Mouse (Mus musculus): Measurements from ENCODE around the gene Pnisr.

Gene Pnisr

GRCm38 (mm10) chr4:21847481-21848286, at the start of gene Pnisr:
Gene Pnisr (plus strand): TSS chr4:21847583.
- DNase-seq (ENCODE audit: low spot score): peak; percentile 97

GRCm38 (mm10) chr4:21801013-21801412, 46.4 kb upstream of the Pnisr start:
- no peak for DNase-seq (ENCODE audit: low spot score)

GRCm38 (mm10) chr4:21801620-21802019, 45.8 kb upstream of the Pnisr start:
- DNase-seq (ENCODE audit: low spot score): no peak

GRCm38 (mm10) chr4:21807204-21807603, 40.2 kb upstream of the Pnisr start:
- DNase-seq (ENCODE audit: low spot score): no peak

DNA sequence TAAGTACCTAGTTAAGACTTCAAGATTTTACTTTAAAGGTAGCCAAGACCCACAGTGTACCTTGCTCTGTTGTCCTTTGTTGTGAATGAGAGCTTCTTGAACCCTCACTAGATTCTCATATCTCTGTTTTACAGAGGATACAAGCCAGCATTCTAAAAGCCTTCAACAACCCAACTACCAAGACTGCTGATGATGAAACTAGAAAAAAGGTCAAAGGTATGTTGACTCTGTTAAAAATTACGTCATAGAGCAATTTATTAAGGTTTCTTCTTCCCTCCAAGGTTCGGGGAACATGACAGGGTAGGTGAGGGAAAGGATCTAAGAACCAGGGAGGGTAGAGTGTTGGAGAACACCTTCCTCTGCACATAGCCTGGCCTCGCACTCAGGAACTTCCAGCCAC, 36.8 kb upstream of the Pnisr start:
- no peak for DNase-seq (ENCODE audit: low spot score)

- no peak for DNase-seq (ENCODE audit: low spot score)
Observed at GRCm38 (mm10) chr4:21812635-21813034, 34.7 kb upstream of the Pnisr start.

DNA sequence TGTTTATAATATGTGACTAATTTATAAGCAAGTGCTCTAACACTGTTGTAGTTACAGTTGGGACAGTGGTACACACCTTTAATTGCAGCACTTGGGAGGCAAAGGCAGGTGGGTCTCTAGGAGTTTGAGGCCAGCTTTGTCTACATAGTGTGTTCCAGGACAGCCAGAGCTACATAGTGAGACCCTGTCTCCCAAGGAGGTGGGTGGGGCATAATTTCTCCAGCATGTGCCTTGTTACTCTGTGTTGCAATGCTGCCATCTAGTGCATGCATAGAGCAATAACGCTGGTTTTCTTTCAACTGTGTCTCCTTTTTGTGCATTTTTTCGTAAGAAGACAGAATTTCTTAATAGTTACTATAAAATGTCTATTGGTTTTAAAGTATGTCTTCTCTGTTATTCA, 33.4 kb upstream of the Pnisr start:
- DNase-seq (ENCODE audit: low spot score): peak; percentile 9

DNA sequence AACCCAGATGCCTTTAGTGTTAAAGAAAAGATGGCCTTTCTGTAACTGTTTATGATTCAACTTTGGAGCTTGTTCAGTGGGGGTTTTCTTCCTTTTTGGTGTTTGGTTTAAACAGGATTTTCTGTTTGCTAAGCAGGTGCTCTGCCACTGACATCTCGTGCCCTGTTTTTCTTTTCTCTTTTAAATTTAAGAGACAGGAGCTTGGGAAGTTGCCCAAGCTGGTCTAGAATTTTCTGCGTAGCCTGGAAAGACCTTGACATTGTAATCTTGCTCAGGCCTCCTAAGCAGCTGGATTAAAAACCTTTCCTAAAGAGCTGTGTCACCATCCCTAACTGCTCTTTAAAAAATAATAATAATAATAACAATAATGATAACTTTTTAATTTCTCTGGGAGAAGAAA, 20.8 kb upstream of the Pnisr start:
- DNase-seq (ENCODE audit: low spot score): no peak

DNA sequence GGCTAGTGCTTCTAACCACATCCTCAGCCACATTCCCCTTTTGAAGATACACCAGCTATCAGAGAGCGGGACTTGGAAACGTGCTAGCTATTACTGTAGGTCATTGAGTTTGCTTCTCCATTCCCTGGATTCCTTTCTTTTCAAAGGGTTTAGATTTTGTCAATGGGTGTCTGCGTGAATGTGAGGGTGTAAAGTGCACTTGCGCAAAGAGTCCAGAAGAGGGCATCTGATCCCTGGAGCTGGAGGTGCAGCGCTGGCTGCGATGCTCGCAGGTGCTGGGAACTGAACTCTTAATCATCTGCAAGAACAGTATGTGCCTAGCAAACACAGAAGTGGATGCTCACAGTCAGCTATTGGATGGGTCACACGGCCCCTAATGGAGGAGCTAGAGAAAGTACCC, 14.5 kb upstream of the Pnisr start:
- DNase-seq (ENCODE audit: low spot score): no peak

DNA sequence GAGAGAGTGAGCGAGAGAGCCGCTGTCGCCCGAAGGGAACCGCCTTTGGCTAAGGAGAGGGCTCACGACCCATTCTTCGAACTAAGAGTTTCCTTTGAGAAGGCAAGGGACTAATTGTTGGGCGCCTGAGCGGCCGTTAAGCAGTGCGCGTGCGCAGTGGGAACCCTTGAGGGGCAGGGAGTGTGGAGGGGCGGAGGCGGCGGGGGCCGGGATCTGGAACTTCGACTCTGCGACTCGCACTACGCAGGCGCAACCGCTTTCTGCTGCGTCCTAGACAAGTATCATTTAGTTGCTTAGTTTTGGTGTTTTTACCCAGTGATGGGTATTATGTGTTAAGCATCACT, 876 bp downstream of the Pnisr start:
- DNase-seq (ENCODE audit: low spot score): peak; percentile 90

GRCm38 (mm10) chr4:21857481-21857880, 10.1 kb downstream of the Pnisr start:
- DNase-seq (ENCODE audit: low spot score): no peak

- no peak for DNase-seq (ENCODE audit: low spot score)
Observed at GRCm38 (mm10) chr4:21865226-21865625, 17.8 kb downstream of the Pnisr start.

- DNase-seq (ENCODE audit: low spot score): no peak
Observed at GRCm38 (mm10) chr4:21878776-21879175, 31.4 kb downstream of the Pnisr start.

GRCm38 (mm10) chr4:21879565-21880220, 32.3 kb downstream of the Pnisr start, which contains the start of gene Coq3:
Gene Coq3 (plus strand): TSS chr4:21879673.
- peak; percentile 75 for DNase-seq (ENCODE audit: low spot score)

GRCm38 (mm10) chr4:21882806-21883205, 35.4 kb downstream of the Pnisr start:
- no peak for DNase-seq (ENCODE audit: low spot score)

DNA sequence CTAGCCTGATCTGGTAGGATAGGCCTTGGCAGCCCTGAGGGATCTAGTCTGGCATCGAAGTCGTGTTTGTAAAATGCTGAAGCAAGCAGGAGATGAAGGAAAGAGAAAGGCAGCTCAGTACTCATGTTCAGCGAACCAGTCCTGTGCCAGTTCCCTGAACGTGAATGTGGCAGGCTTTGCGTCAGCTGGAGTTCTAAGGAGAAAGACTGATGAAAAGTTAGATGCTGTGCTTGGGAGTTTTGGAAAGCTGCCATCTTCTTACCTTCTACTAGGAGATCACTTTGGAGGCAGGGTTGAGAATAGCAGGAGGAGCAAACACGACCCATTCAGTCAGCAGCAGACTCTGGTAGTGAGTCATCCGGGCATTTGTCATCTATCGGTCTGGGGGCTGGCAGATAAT, 38.4 kb downstream of the Pnisr start:
- DNase-seq (ENCODE audit: low spot score): no peak

All from urinary bladder, postnatal 14 days (tissue).